Mouse (Mus musculus) ES-CJ7 (cell line): ENCODE data around the gene Mcam.

Source experiments
- DNase-seq: peaks from one replicate; pipeline ENCODE4 v3.0.0; 2011; ENCODE audit warnings: low read depth, low spot score

The Mcam gene

DNA sequence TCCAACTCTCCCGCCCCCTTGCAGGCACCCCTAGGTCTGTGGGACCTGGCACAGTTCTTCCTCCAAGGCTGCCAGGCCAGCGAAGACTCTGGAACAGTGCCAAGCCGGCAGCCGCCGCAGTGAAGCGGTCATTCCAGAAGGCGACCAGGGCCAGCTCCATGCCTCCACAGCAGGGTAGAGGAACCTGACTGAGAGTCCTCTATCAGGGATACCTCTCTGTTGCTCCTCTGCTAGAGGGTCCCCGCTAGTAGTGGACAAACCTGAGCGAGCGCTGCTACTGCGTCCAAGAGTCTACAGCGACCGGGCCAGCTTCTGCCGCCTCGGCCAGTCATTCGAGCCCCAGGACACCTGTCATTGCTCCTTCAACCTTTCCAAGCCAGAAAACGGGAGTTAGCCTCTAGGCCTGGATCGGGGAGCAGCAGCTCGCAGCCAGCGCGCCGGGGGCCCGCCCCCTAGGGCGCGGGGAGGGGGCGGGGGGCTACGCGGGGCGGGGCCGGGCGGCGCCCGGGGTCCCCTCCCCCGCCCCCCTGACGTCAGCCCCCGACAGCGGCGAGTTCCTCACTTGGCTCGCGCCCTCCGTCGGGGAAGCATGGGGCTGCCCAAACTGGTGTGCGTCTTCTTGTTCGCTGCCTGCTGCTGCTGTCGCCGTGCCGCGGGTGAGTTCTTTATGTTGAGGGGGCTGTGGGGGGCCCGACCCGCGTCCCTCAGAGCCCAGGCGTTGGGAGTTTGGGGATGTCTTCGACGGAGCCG lies at the start of gene Mcam:
Gene Mcam (plus strand): TSS at position 369 of the 750 bp plus-strand sequence.
- DNase-seq: no peak

DNA sequence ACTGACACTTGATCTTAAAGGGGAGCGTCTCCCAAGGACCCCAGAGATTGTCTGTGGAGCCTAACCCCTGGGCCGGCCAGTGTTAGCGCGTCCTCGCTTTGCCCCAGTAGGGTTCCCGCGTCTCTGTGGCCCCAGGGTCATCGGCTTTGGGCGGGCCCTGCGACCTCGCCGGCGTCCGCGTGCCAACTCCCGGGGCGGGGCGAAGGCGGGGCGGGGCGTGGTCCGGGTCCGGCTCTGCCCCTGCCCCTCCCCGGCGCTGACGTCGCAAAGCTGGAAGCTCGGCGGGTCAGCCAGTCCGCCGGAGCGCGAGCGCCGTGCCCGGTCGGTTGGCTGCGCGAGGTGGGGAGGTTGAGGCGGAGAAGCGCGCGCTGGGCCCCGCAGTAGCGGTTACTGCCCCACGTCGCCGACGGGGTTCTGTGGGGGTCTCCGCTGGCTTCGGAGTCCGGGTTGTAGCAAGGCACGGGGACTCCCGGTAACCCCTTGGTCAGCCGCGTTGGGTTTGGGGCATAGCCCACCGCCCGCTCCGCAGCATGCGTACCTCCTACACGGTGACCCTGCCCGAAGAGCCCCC lies 49.5 kb upstream of the Mcam start:
- DNase-seq: peak; percentile 59

DNA sequence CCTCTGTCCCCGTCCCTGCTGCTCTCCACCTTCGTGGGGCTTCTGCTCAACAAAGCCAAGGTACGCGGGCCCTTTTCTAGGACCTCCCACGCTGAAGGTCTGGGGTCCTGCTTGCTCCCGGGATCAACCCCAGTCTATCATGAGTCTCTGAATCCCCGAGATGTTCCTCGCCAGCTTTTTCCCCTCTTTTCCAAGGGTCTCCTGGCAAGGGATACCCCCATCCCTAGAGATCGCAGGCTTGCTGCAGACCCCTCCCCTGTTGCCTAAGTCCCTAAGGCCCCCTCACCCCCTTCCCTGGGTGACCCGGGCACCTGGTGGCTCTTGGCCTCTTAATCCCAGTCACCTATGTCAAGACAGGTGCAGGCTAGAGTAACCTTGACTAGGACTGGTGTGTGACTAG lies 49.0 kb upstream of the Mcam start:
- DNase-seq: no peak

DNA sequence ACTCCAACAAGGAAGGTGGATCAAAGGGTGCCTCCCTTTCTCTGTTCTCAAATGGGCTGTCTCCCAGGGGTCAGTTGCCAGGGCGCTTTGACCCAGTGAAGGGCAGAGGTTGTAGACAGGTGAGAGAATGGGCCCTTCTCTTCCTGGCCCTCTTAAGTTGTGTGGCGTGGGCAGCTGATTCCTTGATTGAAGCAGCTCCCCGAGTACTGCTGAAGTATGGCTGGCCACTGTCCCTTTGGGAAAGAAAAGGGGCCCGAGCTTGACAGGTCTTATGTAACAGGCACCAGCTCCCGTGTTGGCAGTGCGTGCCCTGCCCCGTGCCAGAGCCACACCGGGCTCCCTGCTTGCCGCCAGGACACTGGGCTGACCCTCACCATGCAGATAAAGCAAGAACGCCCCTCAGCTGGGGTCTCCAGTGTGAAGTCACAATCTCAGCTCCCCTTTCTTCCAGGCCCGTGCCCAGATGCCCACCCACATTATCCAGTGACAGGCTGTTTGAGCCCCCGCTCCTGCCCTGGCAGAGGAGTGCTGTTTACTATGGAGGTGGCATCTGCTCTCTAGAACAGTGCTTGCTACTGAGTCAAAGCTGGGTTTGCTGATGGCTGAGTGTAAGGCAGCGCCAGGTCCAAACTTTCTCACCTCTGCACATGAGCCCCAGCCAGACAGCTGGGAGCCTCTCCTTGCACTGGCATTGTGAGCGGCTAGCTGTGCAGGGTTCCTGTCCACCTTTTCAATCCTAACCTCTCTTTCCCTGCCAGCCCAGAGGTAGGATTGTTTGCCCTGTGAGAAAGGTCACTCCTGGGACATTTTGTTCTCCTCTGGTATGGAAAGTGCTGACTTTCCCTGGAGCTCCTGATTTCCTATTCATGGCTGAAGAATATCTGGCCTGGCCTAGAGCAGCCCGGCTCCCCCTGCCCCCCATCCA lies 48.3 kb upstream of the Mcam start:
- DNase-seq: no peak

DNA sequence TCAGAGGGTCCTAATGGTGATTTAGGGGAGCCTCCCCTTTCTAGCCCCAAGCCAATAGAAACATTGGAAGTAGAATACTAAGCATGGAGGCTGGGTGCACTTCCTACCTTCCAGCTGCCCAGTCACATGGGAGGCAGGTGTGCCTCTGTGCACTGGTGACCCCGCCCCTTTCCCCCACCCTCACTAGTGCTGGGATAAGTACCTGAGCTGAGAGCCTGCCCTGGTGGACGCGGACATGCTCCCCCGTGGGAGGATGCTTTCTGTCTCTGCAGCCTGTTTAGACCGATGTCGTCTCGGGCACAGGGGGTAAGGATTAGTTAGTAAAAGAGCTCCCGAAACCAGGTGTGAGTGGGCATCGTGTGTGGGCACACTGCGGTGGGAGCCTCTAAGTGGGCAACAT lies 47.3 kb upstream of the Mcam start:
- DNase-seq: no peak

DNA sequence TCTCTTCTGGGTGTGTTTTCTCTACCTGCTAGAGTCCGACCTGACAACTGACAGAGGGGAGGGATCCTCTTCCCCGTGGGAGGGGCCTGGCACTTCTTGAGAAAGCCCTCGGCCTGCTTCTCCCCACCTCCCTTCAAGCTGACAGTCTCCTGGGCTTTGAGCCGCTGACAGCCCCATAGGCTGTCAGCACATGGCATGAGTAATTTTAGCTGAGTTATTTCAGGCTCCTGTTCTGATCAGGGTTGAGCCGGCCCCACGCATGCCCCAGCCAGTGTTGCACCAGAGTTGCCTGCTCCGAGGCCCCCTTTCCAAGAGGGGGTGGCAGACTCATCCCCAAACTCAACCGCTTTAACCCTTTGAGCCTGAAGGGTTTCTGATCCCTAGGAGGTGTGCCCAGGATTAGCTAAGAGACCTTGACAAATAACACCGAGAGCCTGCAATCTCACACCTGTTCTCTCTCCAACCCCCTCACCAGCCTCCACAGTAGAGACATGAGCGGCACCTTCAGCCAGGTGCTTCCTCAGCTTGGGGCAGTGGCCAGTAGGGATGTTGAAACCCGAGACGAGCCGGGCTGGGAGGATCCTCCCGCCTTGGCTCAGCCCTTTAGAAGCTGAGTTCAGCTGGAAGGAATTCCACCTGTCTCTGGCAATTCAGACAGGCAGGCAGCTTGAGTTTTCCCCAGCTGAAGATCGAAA lies 46.4 kb upstream of the Mcam start:
- no peak for DNase-seq

DNA sequence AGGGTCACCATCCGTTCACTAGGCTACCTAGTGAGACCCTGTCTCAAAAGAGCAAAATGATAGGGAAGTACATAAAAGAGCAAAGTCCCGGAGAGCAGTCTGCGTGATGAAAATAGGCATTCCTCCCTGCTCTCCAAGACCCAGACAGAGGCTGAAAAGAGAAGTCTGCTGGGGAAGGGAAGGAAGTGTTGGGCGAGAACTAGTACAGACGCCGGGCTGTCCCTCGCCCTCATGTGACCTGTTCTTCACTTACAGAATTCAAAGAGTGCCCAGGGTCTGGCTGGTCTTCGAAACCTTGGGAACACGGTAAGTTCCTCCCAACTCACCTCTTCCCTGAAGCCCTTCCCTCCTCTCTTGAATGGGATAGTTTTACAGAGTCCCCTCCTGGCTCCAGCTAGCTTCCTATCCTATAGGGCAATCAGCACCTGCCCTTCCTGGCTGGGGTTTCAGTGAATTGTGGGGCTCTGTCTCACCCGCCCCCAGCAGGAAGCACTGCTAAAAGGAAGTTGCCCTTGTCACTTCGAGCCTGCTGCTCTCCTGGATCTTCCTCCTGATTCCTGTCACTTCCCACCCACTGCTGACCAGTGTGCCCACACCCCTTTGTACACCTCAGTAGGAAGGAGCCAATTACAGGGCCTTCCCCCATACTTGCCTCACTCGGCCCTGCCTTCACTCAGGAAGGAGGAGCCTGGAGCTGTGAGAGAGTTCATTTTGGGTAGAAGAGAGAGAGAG lies 45.2 kb upstream of the Mcam start:
- no peak for DNase-seq

DNA sequence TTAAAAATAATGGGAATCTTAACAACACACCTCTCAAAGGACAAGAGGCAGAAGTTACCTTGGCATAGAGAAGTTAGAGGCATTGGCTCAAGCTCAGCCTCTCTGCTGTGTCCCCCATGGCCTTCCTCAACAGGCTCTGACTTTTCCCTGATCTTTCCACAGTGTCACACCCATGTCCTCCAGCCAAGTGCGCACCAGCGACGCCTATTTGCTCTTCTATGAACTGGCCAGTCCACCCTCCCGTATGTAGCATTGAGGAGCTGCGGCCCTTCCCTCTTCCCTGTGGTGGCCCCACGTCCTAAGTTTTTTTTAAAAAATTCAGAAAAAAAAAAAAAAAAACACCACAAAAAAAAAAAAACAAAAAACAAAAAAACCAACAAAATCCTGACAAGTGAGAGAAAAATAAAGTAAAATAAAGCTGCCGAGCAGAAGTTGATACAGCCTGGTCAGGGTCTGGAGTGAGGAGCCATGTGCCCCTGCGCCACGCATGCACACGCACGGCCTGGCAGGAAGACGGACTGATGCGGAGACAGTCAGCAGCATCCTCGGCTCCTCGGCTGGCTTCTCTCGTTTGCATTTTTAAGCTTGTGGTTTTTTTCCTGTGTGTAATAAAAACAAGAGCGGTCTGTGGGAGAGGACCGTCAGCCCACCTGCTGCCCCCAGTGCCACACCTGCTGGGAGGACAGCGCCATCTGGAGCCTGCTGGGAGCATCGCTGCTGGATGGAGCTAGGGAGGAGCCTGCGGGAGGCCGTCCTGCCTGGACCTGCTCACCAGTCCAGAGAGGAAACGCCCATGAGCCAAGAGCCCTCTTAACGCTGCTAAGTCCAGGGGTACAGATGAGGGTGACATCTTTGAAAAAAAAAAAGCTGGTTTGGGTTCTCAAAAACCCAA lies 40.4 kb upstream of the Mcam start:
- DNase-seq: peak; percentile 66

DNA sequence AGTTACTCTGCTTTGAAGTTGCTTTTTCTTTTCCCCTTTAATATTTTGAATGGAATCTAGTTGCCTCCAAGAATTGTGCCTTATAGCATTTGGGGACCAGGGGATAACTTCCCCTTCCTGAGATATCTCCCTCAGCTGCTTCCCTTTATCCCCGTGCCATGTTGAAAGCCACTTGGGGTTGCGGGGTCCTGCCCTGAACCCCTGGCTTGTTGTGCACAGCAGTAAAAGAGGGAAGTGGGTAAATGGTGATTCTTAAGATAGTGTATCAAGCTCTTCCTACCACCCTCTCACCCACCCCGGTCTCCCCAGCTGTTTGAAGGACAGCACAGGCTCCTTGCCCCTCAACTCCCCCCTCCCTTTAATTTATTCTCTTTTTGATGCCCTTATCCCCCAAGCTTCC lies 39.5 kb upstream of the Mcam start:
- no peak for DNase-seq

DNA sequence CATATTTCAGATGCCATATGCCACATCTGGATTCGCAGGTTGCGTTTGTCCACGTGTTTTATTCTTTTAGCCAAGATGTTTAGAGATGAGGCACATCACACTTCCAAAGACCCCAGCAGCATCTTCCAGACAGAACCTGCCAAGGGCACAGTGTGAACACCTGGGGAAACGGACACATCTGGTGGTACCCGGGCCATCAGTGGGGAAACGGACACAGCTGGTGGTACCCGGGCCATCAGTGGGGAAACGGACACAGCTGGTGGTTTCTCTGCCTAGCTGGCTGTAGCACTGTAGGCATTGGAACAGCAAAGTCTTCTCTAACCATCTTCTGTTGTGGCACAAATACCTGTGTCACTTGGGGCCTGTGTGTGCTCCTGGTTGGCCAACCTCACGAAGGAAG lies 38.5 kb upstream of the Mcam start:
- no peak for DNase-seq

DNA sequence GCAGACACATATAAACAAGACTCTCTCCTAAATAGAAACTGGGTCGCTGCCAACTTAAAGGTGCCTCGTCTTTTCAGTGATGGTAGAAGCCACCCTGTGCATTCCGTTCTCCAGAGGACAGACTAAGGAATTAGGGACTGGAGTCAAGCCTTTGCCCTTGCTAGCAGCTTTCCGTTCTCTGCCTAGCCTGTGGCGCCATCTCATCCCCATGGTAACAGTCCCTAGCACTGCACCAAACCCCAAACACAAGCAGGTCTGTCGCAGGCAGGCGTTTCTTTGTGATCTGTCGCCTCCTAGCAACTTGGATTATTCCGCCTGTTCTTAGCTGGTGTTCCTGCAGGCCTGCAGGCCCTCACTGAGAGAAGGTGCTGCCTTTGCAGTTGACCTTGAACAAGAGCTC lies 37.7 kb upstream of the Mcam start:
- DNase-seq: peak; percentile 67

DNA sequence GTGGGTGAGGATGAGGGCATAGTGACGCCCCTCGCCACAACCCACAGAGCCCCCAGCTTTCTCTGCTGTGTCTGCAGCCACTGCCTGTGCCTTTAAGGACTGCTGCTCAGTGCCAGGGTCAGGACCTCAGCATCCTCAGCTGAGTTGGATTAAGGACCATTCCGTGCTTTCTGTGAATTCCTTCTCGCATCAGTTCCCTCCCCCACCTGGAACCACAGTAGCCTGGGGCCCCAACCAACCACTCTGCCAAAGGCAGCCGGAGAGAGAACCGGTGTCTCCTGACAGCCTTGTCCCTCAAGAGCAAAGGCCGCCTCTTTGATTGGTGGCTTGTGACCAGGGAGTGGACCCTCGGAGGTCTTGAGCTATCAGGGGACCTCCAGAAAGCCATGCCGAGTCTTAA lies 32.8 kb upstream of the Mcam start, which contains the start of gene Mfrp:
Gene Mfrp (plus strand): TSS at position 240 of the 400 bp plus-strand sequence.
- no peak for DNase-seq

DNA sequence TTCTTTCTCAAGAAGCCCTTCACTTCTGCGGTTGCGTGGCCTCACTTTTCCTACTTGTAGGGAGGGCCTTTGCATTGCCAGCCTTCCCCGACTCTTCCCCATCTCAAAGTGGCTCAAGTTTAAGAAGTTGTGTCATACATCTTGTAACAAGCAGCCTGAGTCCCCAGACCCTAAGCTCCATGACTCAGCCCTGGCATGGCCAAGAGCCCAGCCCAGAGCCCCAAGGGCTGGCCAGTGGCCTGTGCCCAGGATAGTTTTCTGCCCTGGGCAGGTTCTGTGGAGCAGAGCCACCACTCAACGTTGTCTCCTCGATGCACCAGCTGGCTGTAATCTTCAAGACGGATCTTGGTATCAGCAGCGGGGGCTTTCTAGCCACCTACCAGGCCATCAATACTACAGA lies 29.4 kb upstream of the Mcam start:
- no peak for DNase-seq

DNA sequence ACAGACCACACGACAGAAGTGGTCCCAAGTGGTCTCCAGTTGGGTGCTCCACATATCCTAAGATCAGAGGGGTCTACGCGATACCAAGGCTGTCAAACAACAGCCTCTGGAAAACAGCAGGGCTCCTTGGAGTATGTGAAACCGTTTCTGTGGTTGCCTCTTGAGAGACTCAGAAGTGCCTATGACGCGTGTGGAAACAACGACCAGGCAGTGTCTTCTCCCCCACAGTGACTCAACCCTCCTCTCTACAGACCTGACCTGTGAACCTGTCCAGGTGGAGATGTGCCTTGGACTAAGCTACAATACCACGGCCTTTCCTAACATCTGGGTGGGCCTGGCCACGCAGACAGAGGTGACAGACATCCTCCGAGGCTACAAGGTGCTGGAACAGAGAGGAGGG lies 28.5 kb upstream of the Mcam start:
- no peak for DNase-seq

DNA sequence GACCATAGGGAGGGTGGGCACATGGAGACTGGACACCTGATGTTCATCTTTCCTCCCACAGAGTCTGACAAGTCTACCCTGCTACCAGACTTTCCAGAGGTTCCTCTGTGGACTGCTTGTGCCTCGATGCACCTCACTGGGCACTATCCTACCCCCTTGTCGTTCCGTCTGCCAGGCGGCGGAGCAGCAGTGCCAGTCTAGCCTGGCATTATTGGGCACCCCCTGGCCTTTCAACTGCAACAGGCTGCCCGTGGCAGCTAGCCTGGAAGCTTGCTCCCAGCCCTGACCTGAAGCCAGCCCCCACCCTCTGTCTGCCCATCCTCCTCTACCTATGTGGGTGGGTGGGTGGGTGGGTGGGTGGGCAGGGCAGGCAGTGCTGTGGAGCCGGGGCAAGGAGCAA lies 28.1 kb upstream of the Mcam start:
- no peak for DNase-seq

DNA sequence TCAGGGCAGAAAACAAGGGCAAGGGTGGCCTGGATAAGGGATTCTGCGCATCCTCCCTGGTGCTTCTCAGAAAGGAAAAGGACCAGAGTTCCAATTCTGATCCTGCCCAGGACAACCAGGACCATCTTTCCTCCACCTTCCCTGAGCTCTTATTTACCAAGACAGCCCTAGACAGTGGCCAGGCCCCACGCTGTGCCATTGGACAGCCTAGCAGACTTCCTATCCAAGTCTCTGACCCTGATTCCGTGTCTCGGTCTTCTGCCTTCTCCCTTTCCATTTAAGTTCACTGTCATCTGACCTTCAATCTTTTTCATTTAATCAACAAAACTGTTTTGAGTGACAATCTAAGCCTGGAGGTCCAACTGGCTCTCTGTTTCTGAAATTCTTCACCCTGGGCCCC lies 27.7 kb upstream of the Mcam start:
- no peak for DNase-seq

DNA sequence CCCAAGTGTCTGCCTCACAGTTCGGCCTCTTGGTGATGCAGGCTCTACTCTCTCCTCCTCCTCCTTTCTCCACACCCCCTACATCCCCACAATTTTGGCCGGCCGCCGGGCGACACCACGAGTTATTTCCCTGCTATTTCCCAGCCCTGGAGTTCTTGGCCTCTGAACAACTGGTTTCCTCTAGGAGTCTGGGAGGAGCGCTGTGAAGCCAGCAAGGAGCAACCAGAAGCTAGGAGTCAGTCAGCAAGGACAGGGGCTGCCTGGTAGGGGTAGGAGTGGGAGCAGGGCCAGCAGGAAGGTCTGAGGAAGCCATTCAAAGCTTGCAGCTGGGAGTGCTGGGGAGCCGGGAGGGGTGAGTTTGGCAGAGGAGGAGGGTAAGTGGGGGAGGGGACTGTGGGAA lies 27.2 kb upstream of the Mcam start, which contains the start of gene C1qtnf5:
Gene C1qtnf5 (plus strand): TSS at position 136 of the 400 bp plus-strand sequence.
- DNase-seq: no peak

DNA sequence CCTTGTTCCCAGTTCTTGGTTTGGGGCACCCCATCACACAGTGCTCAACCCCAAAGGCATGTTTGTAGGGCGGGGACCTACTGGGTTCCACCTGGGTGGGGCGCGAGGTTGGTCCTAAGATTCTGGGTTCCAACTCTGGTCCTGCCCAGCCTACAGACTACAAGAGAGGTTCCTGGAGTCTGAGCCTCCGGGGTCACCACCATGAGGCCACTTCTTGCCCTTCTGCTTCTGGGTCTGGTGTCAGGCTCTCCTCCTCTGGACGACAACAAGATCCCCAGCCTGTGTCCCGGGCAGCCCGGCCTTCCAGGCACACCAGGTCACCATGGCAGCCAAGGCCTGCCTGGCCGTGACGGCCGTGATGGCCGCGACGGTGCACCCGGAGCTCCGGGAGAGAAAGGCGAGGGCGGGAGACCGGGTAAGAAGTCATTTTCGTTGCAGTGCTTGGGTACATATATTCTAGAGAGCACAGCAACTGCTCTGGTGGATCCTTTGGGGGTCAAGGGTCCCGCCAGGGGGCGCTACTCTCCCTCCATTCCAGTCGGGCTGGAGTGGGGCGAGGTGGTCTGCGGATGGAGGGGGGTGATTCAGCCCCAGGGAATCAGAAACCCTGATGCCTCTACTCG lies 26.6 kb upstream of the Mcam start:
- DNase-seq: peak; percentile 69

DNA sequence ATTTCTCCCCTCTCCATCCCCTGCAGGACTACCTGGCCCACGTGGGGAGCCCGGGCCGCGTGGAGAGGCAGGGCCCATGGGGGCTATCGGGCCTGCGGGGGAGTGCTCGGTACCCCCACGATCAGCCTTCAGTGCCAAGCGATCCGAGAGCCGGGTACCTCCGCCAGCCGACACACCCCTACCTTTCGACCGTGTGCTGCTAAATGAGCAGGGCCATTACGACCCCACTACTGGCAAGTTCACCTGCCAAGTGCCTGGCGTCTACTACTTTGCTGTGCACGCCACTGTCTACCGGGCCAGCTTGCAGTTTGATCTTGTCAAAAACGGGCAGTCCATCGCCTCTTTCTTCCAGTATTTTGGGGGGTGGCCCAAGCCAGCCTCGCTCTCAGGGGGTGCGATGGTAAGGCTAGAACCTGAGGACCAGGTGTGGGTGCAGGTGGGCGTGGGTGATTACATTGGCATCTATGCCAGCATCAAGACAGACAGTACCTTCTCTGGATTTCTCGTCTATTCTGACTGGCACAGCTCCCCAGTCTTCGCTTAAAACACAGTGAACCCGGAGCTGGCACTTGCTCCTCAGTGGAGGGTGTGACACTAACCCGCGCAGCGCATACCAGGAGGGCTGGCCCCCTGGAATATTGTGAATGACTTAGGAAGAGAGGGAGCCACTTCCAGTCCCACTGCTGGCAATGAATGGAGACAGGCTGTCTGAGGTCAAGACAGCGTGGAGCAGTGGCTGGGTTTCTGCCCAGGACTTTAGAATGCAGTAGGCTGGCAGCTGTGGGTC lies 25.8 kb upstream of the Mcam start:
- DNase-seq: no peak
